Mouse (Mus musculus): ENCODE data around the gene Fbxw2. TPM values are rescaled to one million over a fixed set of nuclear protein-coding genes. Genes with fewer than 3 reads are reported as not detected.
A peak's percentile ranks its signal among the peaks of the same experiment; 100 is the strongest.
"Not testable (repeated sequence)": the region's sequence is repeated elsewhere in the genome, so short reads cannot be mapped to it uniquely, and the experiment has no call there.

Gene Fbxw2
- total and polyA plus RNA-seq, 2 experiments from 2014 or later: 120 to 130 TPM

DNA sequence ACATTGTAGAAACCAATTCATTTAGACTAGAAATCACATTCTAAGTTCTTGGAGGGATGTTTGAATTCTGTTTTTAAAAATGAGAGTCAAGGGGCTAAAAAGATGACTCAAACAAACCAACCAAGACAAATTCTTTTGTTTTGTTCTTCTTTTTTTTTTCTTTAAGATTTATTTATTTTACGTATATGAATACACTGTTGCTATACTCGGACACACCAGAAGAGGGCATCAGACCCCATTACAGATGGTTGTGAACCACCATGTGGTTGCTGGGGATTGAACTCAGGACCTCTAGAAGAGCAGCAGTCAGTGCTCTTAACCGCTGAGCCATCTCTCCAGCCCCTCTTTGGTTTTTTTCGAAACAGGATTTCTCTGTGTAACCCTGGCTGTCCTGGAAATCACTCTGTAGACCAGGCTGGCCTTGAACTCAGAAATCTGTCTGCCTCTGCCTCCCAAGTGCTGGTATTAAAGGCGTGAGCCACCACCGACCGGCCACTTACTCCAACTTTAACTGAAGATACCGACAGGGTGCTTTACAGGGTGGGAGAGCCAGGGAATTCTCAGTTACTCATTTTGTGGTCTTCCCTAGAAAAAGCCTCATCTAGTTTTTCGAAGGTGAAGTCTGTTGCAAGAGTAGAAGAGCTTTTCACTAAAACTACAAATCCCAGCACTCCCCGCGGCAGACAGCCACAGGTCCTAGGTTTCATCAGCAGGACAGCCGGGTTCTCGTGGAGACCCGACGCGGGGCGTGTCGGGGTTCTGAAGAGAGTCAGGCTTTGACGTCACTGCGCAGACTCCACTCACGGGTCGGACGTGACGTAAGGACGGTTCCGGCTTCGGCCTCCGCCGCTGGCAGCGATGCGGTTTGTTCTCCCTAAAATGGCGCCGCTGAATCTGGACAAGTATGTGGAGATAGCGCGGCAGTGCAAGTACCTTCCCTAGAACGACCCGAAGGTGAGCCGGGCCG, 24.3 kb downstream of the Fbxw2 start:
- ATAC-seq: peak; percentile 99
- WGBS: 7% methylated on average over 39 of the region's 39 CpGs
- peak; percentile 100 for DNase-seq
- H3K9me3 ChIP-seq (ENCODE audit: low read length): no peaks in the 10 kb centered on the region
- TF ChIP-seq CTCF (IDR thresholded peaks at IDR 0.05; ENCODE audit: low read depth): peak; percentile 29
- 0 out of 2 replicates have a peak, but pooled peaks cover 10% of the 10 kb centered on the region for H3K36me3 ChIP-seq (ENCODE audit: insufficient read depth)
- peaks cover 13% of the 10 kb centered on the region; the same call in 1 of the 2 replicates for H3K4me1 ChIP-seq (ENCODE audit: insufficient read depth)
- peak overlapping the region; percentile 84 for H3K9ac ChIP-seq
- peak overlapping the region; percentile 61; the same call in 1 of the 2 replicates for H3K4me2 ChIP-seq (ENCODE audit: low read depth)
- H3K4me3 ChIP-seq (ENCODE audit: low read depth, low read length): peak overlapping the region; percentile 59
- peak overlapping the region; percentile 90 for H3K27ac ChIP-seq (ENCODE audit: low read depth, low read length)
- no peaks in the 10 kb centered on the region for H3K27me3 ChIP-seq (ENCODE audit: insufficient read depth, low read length)

- WGBS: 88% methylated on average over 7 of the region's 7 CpGs
- TF ChIP-seq CTCF (IDR thresholded peaks at IDR 0.05; ENCODE audit: low read depth): no peak
- no peak overlapping the region for H3K27ac ChIP-seq (ENCODE audit: low read depth, low read length)
- DNase-seq (no peak), ATAC-seq (no peak)
- H3K4me3 ChIP-seq (ENCODE audit: low read depth, low read length): no peak overlapping the region
- H3K4me1 ChIP-seq (ENCODE audit: insufficient read depth): peaks cover 13% of the 10 kb centered on the region; the same call in 1 of the 2 replicates
- no peak overlapping the region; the same call in 1 of the 2 replicates for H3K9ac ChIP-seq
- H3K4me2 ChIP-seq (ENCODE audit: low read depth): peak overlapping the region; percentile 93; the same call in 1 of the 2 replicates
- 0 out of 2 replicates have a peak, but pooled peaks cover 10% of the 10 kb centered on the region for H3K36me3 ChIP-seq (ENCODE audit: insufficient read depth)
- H3K27me3 ChIP-seq (ENCODE audit: insufficient read depth, low read length): no peaks in the 10 kb centered on the region
- no peaks in the 10 kb centered on the region for H3K9me3 ChIP-seq (ENCODE audit: low read length)
Measured at GRCm38 (mm10) chr2:34800371-34800770, 25.7 kb downstream of the Fbxw2 start.

DNA sequence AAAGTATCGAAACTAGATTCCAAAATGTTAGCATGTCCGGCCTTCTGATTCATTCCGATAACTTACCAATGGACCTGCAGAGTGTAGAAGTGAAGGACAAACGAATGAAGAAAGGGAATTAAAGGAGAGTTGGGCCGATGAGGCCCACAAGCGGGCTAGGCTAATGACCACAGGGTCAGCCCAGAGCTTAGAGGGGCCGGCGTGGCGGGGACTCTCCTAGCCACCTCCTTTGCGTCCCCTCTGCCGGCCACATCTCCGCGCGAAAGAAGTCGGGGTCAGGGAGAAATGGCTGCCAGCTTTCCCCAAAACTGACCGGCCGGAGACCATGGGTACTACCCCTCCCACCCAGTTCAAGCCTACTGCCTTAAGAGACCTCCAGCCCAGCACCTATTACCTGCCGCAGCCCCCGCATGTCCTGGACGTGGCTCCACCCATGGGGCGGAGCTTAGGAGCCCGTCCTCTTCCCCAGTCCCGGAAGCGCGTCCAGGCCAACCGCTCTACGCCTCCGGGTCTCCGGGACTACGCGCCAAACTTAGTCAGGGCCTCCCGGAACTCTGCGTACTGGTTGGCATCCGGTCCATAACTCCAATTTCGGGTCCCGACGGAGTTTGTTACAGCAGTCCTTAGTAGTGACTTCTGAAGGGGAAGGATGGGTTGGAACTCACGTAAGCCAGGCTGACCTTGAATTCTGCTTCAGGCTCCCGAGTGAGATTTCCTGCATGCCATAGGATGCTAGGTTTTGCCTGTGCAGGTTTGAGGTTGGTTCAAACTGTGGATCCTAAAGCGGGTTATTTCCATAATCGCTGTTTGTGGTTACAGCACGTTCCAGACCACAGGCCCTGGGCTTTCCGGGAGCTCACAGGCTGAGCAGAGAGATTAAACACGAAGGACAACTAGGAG, 26.5 kb downstream of the Fbxw2 start, which contains the start of gene Rabepk:
Gene Rabepk (minus strand): TSS at position 556 of the 900 bp plus-strand sequence.
- Histone ChIP-seq H3K27ac (ENCODE audit: low read depth, low read length) (no peak within 1 kb of the TSS), H3K27me3 (ENCODE audit: insufficient read depth, low read length) (no peaks in the 10 kb centered on the region), H3K9ac (peak within 1 kb of the TSS; percentile 54), H3K36me3 (ENCODE audit: insufficient read depth) (0 out of 2 replicates have a peak, but pooled peaks cover 16% of the 10 kb centered on the region), H3K4me1 (ENCODE audit: insufficient read depth) (peaks cover 13% of the 10 kb centered on the region; the same call in 1 of the 2 replicates), H3K9me3 (ENCODE audit: low read length) (no peaks in the 10 kb centered on the region), H3K4me3 (ENCODE audit: low read depth, low read length) (peak within 1 kb of the TSS; percentile 48), H3K4me2 (ENCODE audit: low read depth) (peak within 1 kb of the TSS; percentile 93)
- peak; percentile 77 for DNase-seq
- no peak for TF ChIP-seq CTCF (IDR thresholded peaks at IDR 0.05; ENCODE audit: low read depth)
- WGBS: 5% methylated on average over 44 of the region's 44 CpGs
- ATAC-seq: peak; percentile 38; the same call in 1 of the 2 replicates

DNA sequence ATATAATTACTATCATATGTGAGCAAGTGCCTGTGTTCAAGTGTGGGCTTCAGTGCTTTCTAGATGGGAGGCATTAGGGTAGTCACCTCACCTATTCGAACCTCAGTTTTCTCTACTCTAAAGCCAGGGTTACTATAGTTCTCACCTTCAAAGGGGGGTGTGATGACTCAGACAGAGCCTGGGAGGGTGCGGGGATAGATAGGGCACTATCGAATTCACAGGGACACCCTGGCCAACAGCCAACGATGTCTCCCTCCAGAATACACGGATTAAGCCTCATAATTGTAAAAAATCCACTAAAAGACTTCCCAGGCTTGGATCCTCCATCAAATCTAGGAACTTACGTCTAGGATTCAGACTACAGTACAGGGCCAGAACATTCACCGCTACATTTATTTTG, 30.7 kb downstream of the Fbxw2 start:
- H3K36me3 ChIP-seq (ENCODE audit: insufficient read depth): peaks cover 12% of the 10 kb centered on the region; the same call in 1 of the 2 replicates
- no peak overlapping the region for H3K4me2 ChIP-seq (ENCODE audit: low read depth)
- no peaks in the 10 kb centered on the region for H3K9me3 ChIP-seq (ENCODE audit: low read length)
- H3K9ac ChIP-seq: no peak overlapping the region
- H3K4me1 ChIP-seq (ENCODE audit: insufficient read depth): 0 out of 2 replicates have a peak, but pooled peaks cover 4% of the 10 kb centered on the region
- H3K27me3 ChIP-seq (ENCODE audit: insufficient read depth, low read length): no peaks in the 10 kb centered on the region
- WGBS: 92% methylated on average over 7 of the region's 7 CpGs
- DNase-seq (no peak), ATAC-seq (no peak)
- no peak overlapping the region for H3K4me3 ChIP-seq (ENCODE audit: low read depth, low read length)
- TF ChIP-seq CTCF (IDR thresholded peaks at IDR 0.05; ENCODE audit: low read depth): no peak
- H3K27ac ChIP-seq (ENCODE audit: low read depth, low read length): no peak overlapping the region

DNA sequence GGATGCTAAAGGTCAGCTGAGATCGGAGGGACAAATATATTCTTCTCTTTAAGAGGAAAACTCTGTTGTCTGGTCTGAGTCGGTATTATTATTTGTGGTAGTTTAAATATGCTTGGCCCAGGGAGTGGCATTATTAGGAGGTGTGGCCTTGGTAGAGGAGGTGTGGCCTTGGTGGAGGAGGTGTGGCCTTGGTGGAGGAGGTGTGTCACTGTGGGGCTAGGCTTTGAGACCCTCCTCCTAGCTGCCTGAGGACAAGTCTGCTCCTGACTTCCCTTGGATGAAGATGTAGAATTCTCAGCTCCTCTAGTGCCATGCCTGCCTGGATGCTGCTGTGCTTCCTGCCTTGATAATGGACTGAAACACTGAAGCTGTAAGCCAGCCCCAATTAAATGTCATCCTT, 31.6 kb downstream of the Fbxw2 start:
- 95% methylated on average over 2 of the region's 2 CpGs for WGBS
- H3K27ac ChIP-seq (ENCODE audit: low read depth, low read length): no peak overlapping the region
- TF ChIP-seq CTCF (IDR thresholded peaks at IDR 0.05; ENCODE audit: low read depth): no peak
- no peak overlapping the region for H3K9ac ChIP-seq
- peaks cover 12% of the 10 kb centered on the region; the same call in 1 of the 2 replicates for H3K36me3 ChIP-seq (ENCODE audit: insufficient read depth)
- no peaks in the 10 kb centered on the region for H3K27me3 ChIP-seq (ENCODE audit: insufficient read depth, low read length)
- DNase-seq (no peak), ATAC-seq (no peak)
- no peak overlapping the region for H3K4me2 ChIP-seq (ENCODE audit: low read depth)
- 0 out of 2 replicates have a peak, but pooled peaks cover 4% of the 10 kb centered on the region for H3K4me1 ChIP-seq (ENCODE audit: insufficient read depth)
- no peaks in the 10 kb centered on the region for H3K9me3 ChIP-seq (ENCODE audit: low read length)
- no peak overlapping the region for H3K4me3 ChIP-seq (ENCODE audit: low read depth, low read length)

DNA sequence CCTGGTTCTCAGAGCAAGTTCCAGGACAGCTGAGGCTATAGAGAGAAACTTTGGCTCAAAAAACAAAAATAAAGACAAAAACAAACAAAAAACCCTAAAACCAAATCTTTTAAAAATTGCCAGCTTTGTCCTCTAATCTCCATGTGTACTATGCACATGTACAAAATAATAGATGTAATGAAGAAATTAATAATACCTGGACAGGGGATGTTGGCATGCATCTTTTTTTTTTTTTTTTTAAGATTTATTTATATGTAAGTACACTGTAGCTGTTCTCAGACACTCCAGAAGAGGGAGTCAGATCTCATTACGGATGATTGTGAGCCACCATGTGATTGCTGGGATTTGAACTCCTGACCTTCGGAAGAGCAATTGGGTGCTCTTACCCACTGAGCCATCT, 33.6 kb downstream of the Fbxw2 start:
- H3K9me3 ChIP-seq (ENCODE audit: low read length); H3K4me1 ChIP-seq (ENCODE audit: insufficient read depth); DNase-seq; H3K27ac ChIP-seq (ENCODE audit: low read depth, low read length); H3K4me3 ChIP-seq (ENCODE audit: low read depth, low read length); H3K9ac ChIP-seq; H3K4me2 ChIP-seq (ENCODE audit: low read depth); ATAC-seq; H3K27me3 ChIP-seq (ENCODE audit: insufficient read depth, low read length): not testable (repeated sequence)
- 0 out of 2 replicates have a peak, but pooled peaks have one; percentile 2 for TF ChIP-seq CTCF (IDR thresholded peaks at IDR 0.05; ENCODE audit: low read depth)
- peaks cover 14% of the 10 kb centered on the region for H3K36me3 ChIP-seq (ENCODE audit: insufficient read depth)
- WGBS: 96% methylated on average over 2 of the region's 2 CpGs
